In genomic region chr7:15884127-15884526, GRCm38 (mm10) we compare ENCODE assay signal across 38 mouse cellular contexts. TPM values are rescaled to one million over a fixed set of nuclear protein-coding genes. Genes with fewer than 3 reads are reported as not detected.
"Had no signal": no experiment of that assay in that cellular context is flagged by ENCODE, and none has a peak within 500 bp of the region (broad histone marks: within the 10 kb centered on the region; RNA-seq: fewer than 3 reads in every experiment).

No protein-coding gene starts in this region.

- H3K9me3 ChIP-seq: heart, embryonic 13.5 days; heart, embryonic 15.5 days; hindbrain, embryonic 13.5 days; hindbrain, embryonic 15.5 days; kidney, embryonic 15.5 days; limb, embryonic 10.5 days; limb, embryonic 12.5 days had no signal

- H3K4me2 ChIP-seq: heart, embryonic 11.5 days; heart, embryonic 13.5 days; heart, embryonic 15.5 days; hindbrain, embryonic 13.5 days; hindbrain, embryonic 15.5 days; kidney, embryonic 15.5 days; limb, embryonic 12.5 days had no signal

- H3K27ac ChIP-seq: heart, adult 2 months; heart, embryonic 13.5 days; heart, embryonic 15.5 days; hindbrain, embryonic 13.5 days; hindbrain, embryonic 15.5 days; hindbrain, postnatal 0 days; kidney, embryonic 15.5 days; kidney, postnatal 0 days; layer of hippocampus, adult 2 months; limb, embryonic 10.5 days; limb, embryonic 12.5 days; liver, embryonic 14.5 days had no signal

- H3K27me3 ChIP-seq: heart, embryonic 13.5 days; heart, embryonic 15.5 days; hindbrain, embryonic 13.5 days; hindbrain, embryonic 15.5 days; kidney, embryonic 15.5 days; limb, embryonic 12.5 days had no signal

- H3K4me1 ChIP-seq: heart, embryonic 13.5 days; heart, embryonic 15.5 days; hindbrain, embryonic 15.5 days; kidney, embryonic 15.5 days; limb, embryonic 10.5 days; limb, embryonic 12.5 days had no signal

- H3K9ac ChIP-seq: heart, embryonic 13.5 days; heart, embryonic 15.5 days; hindbrain, embryonic 13.5 days; hindbrain, embryonic 15.5 days; kidney, embryonic 15.5 days; limb, embryonic 12.5 days; liver, embryonic 14.5 days had no signal

- ATAC-seq: hindbrain, postnatal 0 days; intestine, embryonic 16.5 days had no signal

- DNase-seq: gastrocnemius, postnatal 14 days; gastrocnemius, postnatal 36 days; heart, adult 2 months; heart, postnatal 14 days; heart, postnatal 36 days; kidney, adult 11 months; kidney, adult 2 months; kidney, adult 9 months; kidney, postnatal 14 days; kidney, postnatal 4 days; layer of hippocampus, postnatal 36 days had no signal

- H3K4me3 ChIP-seq: heart, adult 2 months; heart, embryonic 13.5 days; heart, embryonic 15.5 days; hindbrain, embryonic 13.5 days; hindbrain, embryonic 15.5 days; kidney, embryonic 15.5 days; layer of hippocampus, adult 2 months; limb, embryonic 10.5 days; limb, embryonic 12.5 days had no signal

- H3K36me3 ChIP-seq: heart, embryonic 13.5 days; heart, embryonic 15.5 days; hindbrain, embryonic 13.5 days; hindbrain, embryonic 15.5 days; kidney, embryonic 15.5 days; limb, embryonic 10.5 days; limb, embryonic 12.5 days had no signal

RNA-seq across cellular contexts. Expression of gene Crxos, which starts 1.7 kb away (rescaled TPM):
- total RNA-seq: gastrocnemius, adult 8-10 months; gastrocnemius, postnatal 14 days; gastrocnemius, postnatal 36 days; heart, adult 2 months; heart, postnatal 14 days; heart, postnatal 36 days; hematopoietic stem cell, adult 5-6 weeks; hindbrain, postnatal 0 days; layer of hippocampus, adult 2 months; left cerebral cortex, postnatal 14 days; liver, adult 2 months had no signal
- polyA plus RNA-seq: gonadal fat pad, adult 2 months; heart, adult 2 months; heart, embryonic 11.5 days; heart, embryonic 13.5 days; heart, embryonic 15.5 days; heart, postnatal 0 days; hindbrain, embryonic 11.5 days; hindbrain, embryonic 13.5 days; hindbrain, embryonic 15.5 days; intestine, embryonic 14.5 days; intestine, embryonic 16.5 days; kidney, adult 2 months; kidney, embryonic 15.5 days; kidney, postnatal 0 days; limb, embryonic 10.5 days; limb, embryonic 12.5 days; limb, embryonic 14.5 days; liver, adult 2 months; liver, embryonic 14.5 days; liver, embryonic 16.5 days had no signal

RNA-seq across cellular contexts. Expression of gene Crx, which starts 4.4 kb away (rescaled TPM):
- total RNA-seq: gastrocnemius, adult 8-10 months; gastrocnemius, postnatal 14 days; gastrocnemius, postnatal 36 days; heart, adult 2 months; heart, postnatal 14 days; heart, postnatal 36 days; hematopoietic stem cell, adult 5-6 weeks; hindbrain, postnatal 0 days; layer of hippocampus, adult 2 months; layer of hippocampus, postnatal 14 days; layer of hippocampus, postnatal 36 days; left cerebral cortex, adult 18-20 months; left cerebral cortex, adult 8-10 months; left cerebral cortex, postnatal 14 days; left cerebral cortex, postnatal 36 days; liver, adult 2 months had no signal
- polyA plus RNA-seq: gonadal fat pad, adult 2 months; heart, adult 2 months; heart, embryonic 11.5 days; heart, embryonic 13.5 days; heart, embryonic 15.5 days; heart, postnatal 0 days; hindbrain, embryonic 11.5 days; hindbrain, embryonic 13.5 days; hindbrain, embryonic 15.5 days; hindbrain, postnatal 0 days; intestine, embryonic 14.5 days; intestine, embryonic 16.5 days; kidney, adult 2 months; kidney, embryonic 15.5 days; kidney, postnatal 0 days; limb, embryonic 10.5 days; limb, embryonic 12.5 days; limb, embryonic 14.5 days; liver, adult 2 months; liver, embryonic 14.5 days; liver, embryonic 16.5 days had no signal

RNA-seq across cellular contexts. Expression of gene Obox6, which starts 44.6 kb away (rescaled TPM):
- total RNA-seq: gastrocnemius, adult 8-10 months; gastrocnemius, postnatal 14 days; gastrocnemius, postnatal 36 days; heart, adult 2 months; heart, postnatal 14 days; heart, postnatal 36 days; hematopoietic stem cell, adult 5-6 weeks; hindbrain, postnatal 0 days; layer of hippocampus, adult 2 months; layer of hippocampus, postnatal 14 days; layer of hippocampus, postnatal 36 days; left cerebral cortex, adult 18-20 months; left cerebral cortex, adult 8-10 months; left cerebral cortex, postnatal 14 days; left cerebral cortex, postnatal 36 days; liver, adult 2 months had no signal
- polyA plus RNA-seq: gonadal fat pad, adult 2 months; heart, adult 2 months; heart, embryonic 11.5 days; heart, embryonic 13.5 days; heart, embryonic 15.5 days; heart, postnatal 0 days; hindbrain, embryonic 11.5 days; hindbrain, embryonic 13.5 days; hindbrain, embryonic 15.5 days; hindbrain, postnatal 0 days; intestine, embryonic 14.5 days; intestine, embryonic 16.5 days; kidney, adult 2 months; kidney, embryonic 15.5 days; kidney, postnatal 0 days; limb, embryonic 10.5 days; limb, embryonic 12.5 days; limb, embryonic 14.5 days; liver, adult 2 months; liver, embryonic 14.5 days; liver, embryonic 16.5 days had no signal
